Mouse (Mus musculus) lung, postnatal 0 days (tissue): ENCODE data around the gene Slc6a17.

ENCODE experiments used
- CTCF ChIP-seq: IDR thresholded peaks from 2 replicates; pipeline ENCODE4 v1.5.1; 2016; ENCODE audit warnings: antibody characterized with exemption, mild to moderate bottlenecking
- EP300 ChIP-seq: IDR thresholded peaks from 2 replicates; pipeline ENCODE4 v1.6.1; 2016; ENCODE audit warnings: antibody characterized with exemption, mild to moderate bottlenecking, control low read depth

DNA sequence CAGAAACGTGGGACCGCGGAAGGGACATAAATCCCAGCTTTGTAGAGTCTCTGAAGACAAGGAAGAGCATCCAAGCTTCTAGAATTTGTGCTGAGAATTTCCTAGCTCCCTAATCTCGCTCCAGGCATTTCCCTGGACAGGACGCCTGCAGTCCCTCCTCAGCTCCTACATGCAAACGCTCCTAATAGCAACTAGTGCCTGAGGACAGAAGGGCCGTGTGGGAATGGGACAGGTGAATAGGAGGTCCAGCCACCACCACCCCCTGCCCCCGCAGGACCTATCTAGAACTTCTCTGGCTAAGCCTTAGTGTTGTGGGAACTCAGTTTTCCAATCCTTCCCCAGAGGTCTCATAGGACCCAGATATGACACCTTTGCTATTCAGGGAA is 19.7 kb upstream of the Slc6a17 start:
- TF ChIP-seq CTCF (no peak), EP300 (no peak)
